Mouse (Mus musculus): ENCODE measurements around the gene Rhebl1. TPM values are rescaled to one million over a fixed set of nuclear protein-coding genes. Genes with fewer than 3 reads are reported as not detected.

Gene Rhebl1
- total RNA-seq, 2 experiments from 2014 or later, result 2.6 to 4.5 TPM

DNA sequence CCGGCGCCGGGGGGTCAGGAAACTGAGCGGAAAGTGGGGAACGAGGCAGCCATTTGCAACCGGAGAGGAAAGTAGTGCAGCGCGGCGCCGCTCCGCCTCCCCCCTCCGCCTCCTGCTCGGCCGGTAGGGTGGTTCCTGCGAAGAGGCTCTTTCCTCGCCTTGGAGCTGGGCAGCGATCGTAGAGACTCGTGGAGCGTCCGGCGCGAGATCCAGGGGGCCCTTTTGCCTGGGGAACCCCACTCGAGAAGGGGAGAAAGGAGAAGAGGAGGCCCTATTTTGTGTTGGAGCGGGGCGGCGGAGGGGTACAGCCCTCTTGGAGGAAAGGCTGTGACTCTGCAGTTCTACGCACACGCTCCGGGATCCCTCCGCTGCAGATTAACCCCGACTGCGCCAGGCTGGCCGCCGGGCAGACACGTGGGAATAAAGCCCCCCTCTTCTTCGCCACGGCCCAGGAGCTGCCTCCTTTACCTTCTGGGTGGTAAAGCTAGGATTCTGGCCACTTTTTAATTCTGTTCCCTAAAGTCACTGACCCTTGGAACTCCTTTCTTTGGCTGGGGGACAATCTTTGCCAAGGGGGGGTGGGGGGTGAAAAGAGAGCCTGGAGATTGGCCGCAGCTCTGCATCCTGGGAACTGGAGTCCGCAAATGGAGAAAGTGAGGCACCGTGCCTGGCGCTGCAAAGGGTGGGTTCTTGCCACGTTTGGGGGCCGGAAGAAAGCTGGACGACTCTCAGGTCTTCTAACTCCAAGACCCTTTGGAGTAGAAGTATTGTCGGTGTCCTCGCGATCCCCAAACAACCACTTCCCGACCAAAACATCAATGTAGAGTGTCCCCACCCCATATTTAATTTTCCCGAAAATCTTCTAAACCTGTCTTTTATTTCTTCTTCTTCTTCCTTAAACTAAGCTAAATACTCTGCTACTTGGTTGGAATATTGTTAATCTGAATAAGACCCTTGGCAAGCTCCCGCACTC is 22.1 kb downstream of the Rhebl1 start:
- peak; percentile 93 for DNase-seq

DNA sequence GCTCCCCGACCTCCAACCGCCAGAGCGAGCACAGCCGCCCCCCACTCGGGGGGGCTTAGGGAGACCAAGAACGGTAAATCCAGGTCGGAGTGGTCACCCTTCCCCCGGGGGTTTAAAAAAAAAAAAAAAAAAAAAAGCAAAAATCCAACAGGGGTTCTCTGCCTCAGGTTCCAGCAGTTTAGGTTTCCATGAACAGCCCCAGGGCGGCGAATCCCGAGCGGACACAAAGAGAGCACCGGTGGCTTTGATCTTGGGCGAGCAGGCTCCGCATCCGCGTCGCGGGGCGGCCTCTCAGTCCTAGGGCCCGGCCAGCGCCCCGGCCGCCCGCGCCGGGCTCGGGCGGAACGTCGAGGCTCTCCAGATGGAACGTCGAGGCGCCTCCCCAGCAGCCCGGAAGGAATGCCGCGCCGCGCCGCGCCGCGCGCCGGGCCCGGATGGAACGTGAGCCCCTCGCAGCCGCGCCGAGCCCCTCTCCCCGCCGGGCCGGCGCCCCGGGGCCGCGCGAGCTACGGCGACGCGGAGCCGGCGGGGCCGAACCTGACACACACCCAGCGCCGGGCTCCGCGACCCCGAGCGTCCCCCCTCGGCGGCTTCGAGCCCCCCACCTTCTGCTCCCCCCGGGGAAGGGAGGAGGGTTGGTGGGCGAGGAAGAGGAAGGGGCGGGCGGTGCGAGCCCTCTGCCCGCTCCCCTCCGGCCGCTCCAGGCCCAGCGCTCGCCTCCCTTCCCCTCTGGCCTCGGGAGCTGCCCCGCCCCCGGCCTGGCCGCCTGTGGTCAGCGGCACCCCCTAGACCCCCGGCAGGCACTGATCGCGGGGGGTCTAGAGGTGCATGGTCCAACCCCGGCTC is 23.0 kb downstream of the Rhebl1 start, which contains the start of gene Kmt2d:
Gene Kmt2d (minus strand): TSS at position 135 of the 846 bp plus-strand sequence.
- DNase-seq, result peak; percentile 61

DNA sequence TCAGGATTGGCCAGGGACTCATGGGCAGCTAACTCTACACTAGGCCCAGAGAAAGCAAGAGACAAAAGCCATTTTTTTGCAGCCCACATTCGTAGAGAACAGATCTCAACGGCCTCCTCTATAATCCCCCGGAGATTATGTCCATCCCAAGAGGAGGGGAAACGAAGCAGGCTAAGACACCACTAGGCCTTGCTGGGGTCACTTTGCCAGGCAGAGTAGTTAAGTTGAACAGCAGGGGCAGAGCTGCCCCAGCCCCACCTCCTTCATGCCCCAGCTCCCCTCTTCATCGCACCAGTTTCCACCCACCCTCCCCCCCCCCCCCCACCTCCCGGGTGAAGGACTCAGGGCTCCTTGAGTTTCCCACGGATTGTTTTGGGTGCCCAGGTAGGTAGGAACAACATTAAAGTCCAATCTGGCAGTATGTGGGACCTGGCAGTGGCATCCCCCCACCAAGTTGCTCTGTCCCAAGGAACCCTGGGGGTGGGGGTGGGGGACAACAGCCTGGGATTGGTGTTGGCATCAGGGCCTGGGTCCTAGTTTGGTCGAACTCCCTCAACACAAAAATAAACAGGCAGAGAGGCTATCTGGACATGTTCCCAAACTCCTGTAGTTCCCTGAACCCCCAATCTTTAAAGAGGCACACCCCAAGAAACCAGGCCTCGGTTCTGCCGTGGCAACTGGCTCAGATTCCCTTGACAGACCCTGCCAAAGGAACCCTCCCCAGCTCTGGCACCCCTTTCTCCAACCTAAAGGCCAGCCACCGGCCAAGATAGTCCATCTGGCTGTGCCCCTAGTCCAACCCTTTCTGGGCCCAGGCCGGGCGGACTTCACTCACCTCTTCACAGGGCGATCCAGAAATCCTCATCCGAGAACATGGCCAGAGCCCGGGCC is 23.9 kb downstream of the Rhebl1 start:
- DNase-seq, result peak; percentile 63

DNA sequence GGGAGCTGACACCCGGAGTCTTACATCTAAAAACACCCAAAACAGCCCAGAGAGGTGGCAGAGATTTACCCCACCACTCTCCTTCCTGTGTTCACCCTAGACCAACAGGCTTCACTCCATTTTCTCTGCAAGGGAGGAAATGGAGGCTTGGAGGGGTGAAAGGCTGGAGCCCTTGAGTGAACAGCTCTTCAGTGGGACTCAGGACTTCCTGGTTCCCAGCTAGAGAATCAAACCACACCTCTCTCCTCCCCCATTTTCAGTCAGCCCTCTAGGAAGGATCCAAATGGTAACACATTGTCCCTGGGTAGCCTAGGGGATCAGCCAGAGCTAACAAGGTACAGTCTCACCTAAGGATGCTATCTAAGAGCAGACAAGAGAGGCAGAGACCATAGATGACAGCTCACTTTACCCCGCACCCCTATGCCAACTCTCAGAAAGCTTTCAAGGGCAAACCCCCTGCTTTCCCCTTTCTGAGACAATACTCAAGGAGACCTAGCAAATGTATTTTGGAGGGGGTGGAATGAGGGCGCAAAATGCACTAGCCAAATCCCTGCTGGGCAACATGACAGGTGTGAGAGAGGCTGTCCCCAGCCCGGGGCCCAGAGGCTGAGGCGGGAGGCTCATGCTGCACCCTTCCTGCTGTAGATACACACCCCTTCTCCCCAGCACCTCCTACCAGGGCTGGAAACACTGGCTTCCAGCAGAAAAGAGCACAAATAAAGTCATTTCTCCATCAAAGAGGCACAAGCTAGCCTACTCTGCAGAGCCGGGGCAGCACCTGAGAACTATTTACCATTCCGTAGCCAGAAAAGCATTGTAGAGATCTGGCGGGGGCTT is 24.8 kb downstream of the Rhebl1 start:
- DNase-seq, result peak; percentile 41

DNA sequence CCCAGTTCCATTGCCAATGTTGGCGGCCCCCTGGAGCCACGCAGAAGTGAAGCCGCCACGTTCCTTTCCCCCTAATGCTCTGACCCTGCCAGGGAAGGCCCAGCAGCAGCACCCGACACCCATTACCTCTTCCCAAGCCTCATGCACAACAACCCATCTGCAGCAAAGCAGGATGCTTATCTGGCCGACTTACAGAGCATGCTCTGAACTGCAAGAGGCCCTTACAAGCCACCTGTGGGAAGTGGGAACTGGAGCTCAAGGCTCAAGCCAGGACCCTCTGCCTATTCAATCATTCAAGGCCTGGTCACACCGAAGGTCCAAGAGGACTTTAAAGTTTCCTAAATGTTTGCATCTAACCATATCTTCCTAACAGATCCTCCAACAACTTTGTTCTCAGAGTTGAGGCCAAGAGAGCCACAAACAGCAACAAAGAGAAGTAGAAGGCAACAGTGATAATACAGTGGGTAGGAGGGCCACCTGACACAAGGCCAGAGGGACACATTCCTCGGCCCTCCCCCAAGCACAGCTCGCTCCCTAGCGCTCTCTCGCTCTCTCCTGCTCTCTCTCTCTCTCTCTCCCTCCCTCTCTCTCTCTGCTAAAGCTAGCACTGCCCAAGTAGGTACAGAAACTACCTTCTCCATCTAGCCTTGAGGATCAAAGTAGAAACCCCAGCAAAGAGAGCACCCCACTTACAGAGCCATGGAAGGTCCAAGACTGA is 25.8 kb downstream of the Rhebl1 start:
- DNase-seq, result no peak

DNA sequence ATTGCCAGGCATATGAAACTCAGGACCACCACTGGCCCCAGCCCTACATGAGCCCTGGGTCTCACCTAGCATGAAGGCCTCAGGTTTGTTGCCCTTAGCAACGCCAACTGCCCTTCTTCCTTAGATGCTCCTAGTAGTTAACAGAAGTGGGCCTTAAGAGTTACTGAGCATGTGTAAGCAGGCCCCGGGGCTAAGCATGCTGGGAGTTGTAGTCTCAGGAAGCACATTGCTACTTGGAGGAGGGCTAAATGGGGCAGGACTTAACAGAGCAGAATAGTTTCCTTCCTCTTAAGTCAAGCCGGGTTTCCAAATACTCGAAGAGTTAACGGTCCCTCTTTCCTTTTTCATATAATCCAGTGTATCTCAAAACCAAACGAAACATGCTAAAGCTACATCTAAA is 27.0 kb downstream of the Rhebl1 start:
- peak; percentile 63 for DNase-seq

DNA sequence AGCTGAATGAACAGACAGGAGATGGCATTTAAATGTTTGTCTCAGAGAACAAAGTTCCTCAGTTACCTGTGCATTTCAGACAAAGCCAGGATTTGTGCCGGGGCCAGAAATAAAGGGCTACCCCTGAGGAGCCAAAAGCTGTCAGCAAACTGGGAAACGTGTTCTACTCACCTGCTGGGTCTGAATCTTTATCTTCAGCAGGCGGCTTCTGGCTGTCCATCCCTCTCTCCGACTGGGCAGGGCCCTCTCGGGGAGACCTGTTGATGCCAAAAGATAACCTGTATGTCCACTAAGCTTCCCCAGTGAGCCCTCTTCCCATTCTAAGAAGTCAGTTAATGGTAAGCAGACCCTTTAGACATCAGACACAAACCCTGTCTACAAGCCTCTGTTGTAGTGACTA is 27.8 kb downstream of the Rhebl1 start:
- DNase-seq, result no peak

DNA sequence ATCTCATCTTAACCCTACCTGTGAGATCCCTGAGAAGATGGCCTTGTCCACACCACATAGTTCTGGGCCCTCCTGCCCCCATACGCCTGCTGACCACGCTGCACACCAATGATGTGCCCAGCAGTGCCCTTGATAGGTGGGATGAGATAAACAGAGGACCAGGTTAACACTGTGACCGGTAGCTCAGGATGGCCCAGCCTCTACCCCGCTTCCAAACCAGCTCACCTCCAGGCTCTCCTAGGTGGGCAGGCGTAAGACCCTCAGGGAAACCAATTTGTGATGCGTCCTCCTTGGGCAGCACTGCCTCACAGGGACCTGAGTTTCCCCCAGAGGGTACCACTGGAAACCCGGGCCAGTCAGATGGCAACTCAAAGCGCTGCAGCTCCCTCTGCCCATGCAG is 28.6 kb downstream of the Rhebl1 start:
- no peak for DNase-seq

DNA sequence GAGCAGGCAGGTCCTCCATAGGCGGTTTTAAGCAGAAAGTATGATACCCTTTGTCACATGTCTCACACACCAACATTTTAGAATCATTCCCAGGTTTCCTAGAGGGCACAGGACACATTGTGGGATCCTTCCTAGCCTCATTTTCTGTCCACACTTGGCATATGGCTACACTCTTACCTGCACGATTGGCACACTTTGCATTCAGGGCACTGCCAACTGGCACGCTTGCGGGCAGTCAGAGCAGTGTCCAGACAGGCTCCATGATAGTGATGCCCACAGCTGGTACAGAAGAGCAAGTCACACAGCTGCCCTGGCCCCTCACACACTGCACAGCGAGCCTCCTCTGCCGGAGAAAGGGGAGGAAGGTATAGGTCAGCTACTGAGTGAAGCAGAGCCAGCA is 29.4 kb downstream of the Rhebl1 start:
- DNase-seq, result no peak

DNA sequence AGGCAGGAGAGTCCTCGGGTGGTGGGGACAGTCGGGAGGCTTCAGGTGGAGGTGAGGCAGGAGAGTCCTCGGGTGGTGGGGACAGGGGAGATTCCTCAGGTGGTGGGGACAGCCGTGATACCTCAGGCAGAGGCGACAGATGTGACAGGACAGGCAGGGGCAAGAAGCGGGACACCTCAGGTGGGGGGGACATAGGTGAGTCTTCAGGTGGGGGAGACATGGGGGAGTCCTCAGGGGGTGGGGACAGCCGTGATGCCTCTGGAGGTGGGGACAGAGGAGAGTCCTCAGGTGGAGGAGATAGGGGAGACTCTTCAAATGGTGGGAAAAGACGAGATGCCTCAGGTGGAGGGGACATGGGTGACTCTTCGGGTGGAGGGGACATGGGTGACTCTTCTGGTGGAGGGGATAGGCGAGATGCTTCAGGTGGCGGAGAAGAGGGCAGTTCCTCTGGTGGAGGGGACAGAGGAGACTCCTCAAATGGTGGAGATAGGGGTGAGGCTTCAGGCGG is 30.8 kb downstream of the Rhebl1 start:
- no peak for DNase-seq

DNA sequence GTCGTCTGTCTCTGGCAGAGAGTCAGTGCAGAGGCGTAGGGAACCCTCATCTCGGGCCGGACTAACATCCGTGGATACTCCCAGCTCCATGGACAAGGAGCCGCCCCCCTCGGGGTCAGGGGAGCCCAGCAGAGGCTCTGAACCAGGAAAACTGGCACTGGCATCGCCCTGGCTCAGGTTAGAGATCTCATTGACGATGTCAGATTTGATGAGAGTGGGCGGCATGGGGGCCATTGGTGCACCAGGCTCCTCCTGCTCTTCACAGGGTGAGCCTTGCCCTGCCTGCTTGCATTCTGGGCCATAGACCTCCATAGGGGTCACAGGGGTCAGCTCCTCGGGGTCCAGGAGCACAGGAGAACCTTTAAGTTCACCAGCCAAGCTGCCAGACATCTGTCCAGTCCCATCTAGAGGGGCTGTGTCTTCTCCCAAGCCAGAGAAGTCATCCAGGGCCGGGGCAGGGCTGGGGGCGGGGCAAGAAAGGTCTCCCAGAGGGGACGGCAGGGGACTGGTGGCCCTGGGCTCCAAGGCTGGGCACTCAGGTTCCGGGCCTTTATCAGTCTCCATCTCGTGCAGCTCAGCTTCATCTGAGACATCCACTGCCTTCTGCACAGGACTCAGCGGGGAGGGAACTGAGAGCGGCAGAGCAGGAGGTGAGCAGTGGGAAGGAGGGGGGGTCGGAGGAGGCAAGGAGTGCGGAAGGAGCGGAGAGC is 32.5 kb downstream of the Rhebl1 start:
- DNase-seq, result no peak

DNA sequence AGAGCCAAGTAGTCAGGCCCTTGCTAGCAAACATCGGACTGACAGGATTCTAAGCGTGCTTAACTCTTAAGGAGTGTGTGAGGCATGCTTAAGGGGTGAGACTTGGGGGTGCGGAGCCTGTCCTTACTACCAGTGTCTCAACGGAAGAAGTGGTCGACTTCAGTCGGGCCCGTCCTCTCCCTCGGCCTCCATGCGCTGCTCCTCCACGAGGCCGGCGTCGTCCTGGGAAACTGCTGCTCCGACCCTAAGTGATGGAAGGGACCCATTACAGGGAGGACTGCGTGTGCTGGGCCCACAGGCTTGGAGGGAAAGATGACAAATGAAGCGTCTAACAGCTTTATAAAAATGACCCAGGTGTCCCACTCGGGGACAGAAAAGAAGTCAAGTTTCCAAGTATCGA is 33.4 kb downstream of the Rhebl1 start:
- no peak for DNase-seq

DNA sequence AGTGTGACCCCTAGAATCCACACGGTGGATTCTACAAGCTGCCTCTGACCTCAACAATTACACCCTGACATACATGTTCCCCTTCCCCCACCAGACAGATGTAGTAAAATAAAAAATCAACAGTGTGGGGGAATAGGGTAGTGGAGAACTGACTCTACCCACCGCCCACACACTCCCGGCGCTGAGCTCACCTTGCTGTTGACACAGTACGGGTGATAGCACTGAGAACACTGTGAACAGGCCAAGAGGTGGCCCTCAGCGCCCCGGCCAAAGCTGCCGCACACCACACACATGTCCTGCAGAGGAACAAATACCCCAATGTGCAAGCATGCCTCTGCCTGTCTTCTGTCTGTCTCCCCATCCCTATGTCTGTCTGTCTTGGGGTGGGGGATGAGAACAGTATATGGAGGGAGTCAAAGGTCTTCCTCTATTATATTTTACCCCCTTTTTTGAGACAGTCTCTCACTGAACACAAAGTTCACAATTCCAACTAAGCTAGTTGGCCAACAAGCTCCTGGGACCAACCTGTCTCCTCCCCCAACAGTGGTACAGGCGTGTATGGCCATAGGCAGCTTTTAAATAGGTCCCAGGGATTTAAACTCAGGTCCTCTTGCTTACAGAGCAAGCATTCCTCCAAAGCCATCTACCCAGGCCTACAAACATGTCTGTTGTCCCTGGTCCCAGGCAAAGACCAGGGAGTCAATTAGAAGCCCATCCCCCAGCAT is 34.9 kb downstream of the Rhebl1 start:
- no peak for DNase-seq

DNA sequence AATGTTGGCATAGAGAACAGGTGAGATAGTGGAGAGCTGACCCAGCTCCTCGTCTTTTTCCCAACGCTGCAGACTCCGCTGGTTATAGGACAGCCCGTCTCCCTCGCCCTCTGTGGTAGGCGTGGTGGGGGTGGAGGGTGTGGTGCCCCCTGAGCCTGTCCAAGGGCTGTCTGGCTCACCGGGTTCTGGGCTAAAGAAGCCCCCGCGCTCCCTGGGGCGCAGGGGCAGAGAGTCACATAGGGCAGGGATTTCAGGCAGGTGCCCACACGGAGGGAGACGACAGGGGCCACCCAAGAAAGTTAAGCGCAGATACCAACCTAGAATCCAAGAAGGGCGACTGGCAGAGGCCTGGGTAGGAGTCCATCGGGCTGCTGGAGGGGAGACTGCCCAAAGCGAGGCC is 40.1 kb downstream of the Rhebl1 start:
- DNase-seq, result no peak

DNA sequence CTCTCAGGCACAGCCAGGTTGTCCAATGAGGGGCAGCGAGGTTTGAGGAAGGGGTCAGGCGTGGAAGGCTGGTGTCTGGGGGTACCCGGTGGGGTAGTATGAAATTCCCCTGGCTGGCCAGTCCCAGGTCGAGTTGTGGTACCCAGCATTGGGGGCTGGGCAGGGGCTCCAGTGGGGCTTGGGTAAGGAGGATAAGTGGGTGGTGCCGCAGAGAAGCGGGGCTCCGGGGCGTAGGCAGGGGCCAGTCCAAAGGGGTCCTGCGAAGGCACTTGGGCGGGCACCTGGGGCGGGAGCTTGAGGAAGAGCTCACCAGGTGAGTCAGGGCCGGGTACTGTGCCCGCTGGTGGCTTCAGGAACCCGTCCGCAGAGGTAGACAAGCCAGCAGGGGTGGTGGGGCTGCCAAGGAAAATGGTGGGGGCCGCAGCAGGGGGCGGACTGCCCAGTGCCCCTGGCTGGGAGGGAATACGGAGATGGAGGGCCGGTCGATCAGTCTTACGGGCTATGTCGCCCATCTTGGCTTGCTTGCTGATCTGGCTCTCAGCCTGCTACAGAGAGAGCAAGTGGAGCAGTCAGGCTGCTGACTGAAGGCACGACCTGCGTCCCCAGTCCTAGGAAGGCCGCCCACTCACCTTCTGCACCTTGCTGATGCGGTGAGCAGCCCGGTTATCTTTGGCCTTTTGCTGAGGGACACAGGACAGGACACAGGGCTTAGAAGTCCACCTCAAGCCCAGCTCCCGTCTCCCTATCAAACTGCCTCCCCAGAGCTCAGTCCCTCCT is 41.0 kb downstream of the Rhebl1 start:
- no peak for DNase-seq

DNA sequence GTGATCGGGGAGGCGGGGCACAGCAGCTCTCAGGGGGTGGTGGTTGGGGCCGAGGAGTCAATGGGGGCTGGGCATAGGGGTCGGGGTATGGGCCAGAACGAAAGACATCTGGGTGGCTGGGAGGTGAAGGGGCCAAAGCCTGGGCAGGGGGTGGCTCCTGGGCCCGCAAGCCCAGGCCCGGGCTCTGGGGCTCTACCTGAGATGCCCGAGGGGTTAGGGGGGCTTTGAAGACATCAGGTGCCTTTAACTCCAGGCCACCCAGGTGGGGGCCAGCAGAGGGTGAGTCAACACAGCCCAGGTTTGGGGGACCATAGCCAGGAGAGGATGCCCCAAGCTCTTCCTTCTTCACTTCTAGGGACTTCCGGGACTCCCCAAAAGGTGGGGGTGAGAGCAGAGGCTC is 41.6 kb downstream of the Rhebl1 start:
- DNase-seq, result no peak

DNA sequence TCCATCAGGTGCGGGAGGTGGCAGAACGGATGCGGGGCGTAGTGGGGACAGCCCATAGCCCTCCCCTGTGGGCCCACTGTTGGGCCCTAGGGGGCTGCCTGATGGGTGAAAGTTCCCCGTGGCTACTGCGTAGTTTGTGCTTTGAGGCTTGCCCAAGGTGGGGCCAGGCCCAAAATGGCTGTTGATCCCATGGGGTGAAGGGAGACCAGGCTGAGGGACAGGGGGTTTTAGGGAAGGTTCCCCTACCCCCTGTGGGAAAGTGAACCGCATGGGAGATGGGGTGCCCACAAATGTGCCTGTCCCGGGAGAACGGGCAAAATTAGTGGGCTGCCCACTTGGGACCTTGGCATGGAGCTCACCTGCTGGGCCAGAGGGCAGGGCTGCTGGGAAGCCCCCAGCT is 42.3 kb downstream of the Rhebl1 start:
- no peak for DNase-seq

DNA sequence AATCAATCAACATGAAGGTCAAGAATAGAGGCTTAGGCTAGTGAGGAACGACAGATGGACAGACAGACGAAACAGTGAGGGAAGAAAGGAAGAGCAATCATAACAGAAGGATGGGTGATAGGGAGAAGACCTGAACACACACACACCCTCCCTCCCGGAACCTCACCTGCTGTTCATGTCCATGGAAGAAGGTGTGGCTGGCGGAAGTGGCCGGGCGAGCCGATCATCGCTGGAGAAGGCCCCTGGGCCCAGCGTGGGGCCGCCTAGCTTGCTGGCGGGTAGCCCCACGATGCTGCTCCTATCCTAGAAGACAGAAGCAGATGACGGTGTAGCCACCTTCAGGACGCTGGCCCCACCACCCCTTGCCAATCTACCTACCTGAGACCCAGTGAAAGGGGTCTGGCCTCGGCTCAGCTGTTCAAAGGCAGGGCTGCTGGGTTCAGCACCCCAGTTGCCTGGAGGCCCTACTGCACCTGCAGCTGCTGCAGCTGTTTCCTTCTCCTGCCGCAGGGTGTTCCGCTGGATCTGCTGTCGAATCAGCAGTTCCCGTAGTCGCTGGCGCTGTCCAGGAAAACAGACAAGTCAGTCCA is 43.0 kb downstream of the Rhebl1 start:
- DNase-seq, result no peak

All from adrenal gland, postnatal 10 days (tissue).